In genomic region chr1:151570981-151571837, GRCm38 (mm10) we compare ENCODE assay signal across 8 mouse cellular contexts. TPM values are rescaled to one million over a fixed set of nuclear protein-coding genes. Genes with fewer than 3 reads are reported as not detected.
DNase-seq lines count a peak whose midpoint lies in the region; ATAC-seq and TF ChIP-seq lines count a peak whose summit lies in the region.

Gene Fam129a, plus strand, starts transcription at chr1:151571186.

- TF ChIP-seq CTCF in cerebellum, adult 2 months (IDR thresholded peaks at IDR 0.05; ENCODE audit: borderline replicate concordance, insufficient read depth, low read depth, low read length), result no peak
- TF ChIP-seq CTCF in liver, embryonic 14.5 days (IDR thresholded peaks at IDR 0.05; ENCODE audit: low read depth), result no peak

- no peak for TF ChIP-seq EP300 in liver, embryonic 14.5 days (IDR thresholded peaks at IDR 0.05; ENCODE audit: low read depth)

- H3K27me3 ChIP-seq in cerebellum, adult 2 months (ENCODE audit: control insufficient read depth, insufficient read depth, low read length), result no peaks in the 10 kb centered on the region; the same call in 1 of the 2 replicates
- no peaks in the 10 kb centered on the region; the same call in none of the 2 replicates for H3K27me3 ChIP-seq in intestine, embryonic 16.5 days (replicated peaks; ENCODE audit: control insufficient read depth, insufficient read depth, low read length)
- peaks cover 4% of the 10 kb centered on the region for H3K27me3 ChIP-seq in liver, embryonic 14.5 days (ENCODE audit: control insufficient read depth, insufficient read depth, low read length)
- no peaks in the 10 kb centered on the region for H3K27me3 ChIP-seq in myocyte (ENCODE audit: control insufficient read depth, insufficient read depth, insufficient read length)

- H3K4me2 ChIP-seq in intestine, embryonic 16.5 days (ENCODE audit: low read depth, low read length), result peak within 1 kb of the TSS; percentile 90
- H3K4me2 ChIP-seq in liver, embryonic 14.5 days (ENCODE audit: low read depth), result peak within 1 kb of the TSS; percentile 60
- H3K4me2 ChIP-seq in myocyte (ENCODE audit: low read depth), result peak within 1 kb of the TSS; percentile 21

- no peaks in the 10 kb centered on the region for H3K4me1 ChIP-seq in cerebellum, adult 2 months (ENCODE audit: control insufficient read depth, insufficient read depth, low read length)
- 0 out of 2 replicates have a peak, but pooled peaks cover 8% of the 10 kb centered on the region for H3K4me1 ChIP-seq in intestine, embryonic 16.5 days (ENCODE audit: control insufficient read depth, insufficient read depth, low read length)
- H3K4me1 ChIP-seq in liver, embryonic 14.5 days (replicated peaks; ENCODE audit: control insufficient read depth in 2 of 2, insufficient read depth in 2 of 2, low read length in 1 of 2), result peaks cover 0 to 5% of the 10 kb centered on the region in 2 experiments; a peak in 2 of 4 replicates

- H3K79me2 ChIP-seq in myocyte (ENCODE audit: control insufficient read depth, insufficient read depth), result no peaks in the 10 kb centered on the region

- ATAC-seq in intestine, embryonic 16.5 days, result peak; percentile 93
- ATAC-seq in liver, embryonic 14.5 days (ENCODE audit: insufficient read depth), result peak; percentile 54

- no peaks in the 10 kb centered on the region for H3K9me3 ChIP-seq in intestine, embryonic 16.5 days (ENCODE audit: control insufficient read depth, low read length)
- no peaks in the 10 kb centered on the region for H3K9me3 ChIP-seq in liver, embryonic 14.5 days (ENCODE audit: control insufficient read depth, low read length)

- H3K4me3 ChIP-seq in cerebellum, adult 2 months (replicated peaks; ENCODE audit: insufficient read depth, low read depth, low read length), result peak within 1 kb of the TSS; percentile 25
- peak within 1 kb of the TSS; percentile 61 for H3K4me3 ChIP-seq in intestine, embryonic 16.5 days (ENCODE audit: low read length)
- H3K4me3 ChIP-seq in liver, embryonic 14.5 days (ENCODE audit: insufficient read depth in 1 of 2, low read depth in 2 of 2, low read length in 2 of 2), result peak within 1 kb of the TSS; percentile 42 to 46
- H3K4me3 ChIP-seq in myocyte, result peak within 1 kb of the TSS; percentile 20

- no peak within 1 kb of the TSS for H3K27ac ChIP-seq in cerebellum, adult 2 months (ENCODE audit: insufficient read depth, low read length)
- H3K27ac ChIP-seq in intestine, embryonic 16.5 days (ENCODE audit: low read length), result no peak within 1 kb of the TSS
- no peak within 1 kb of the TSS for H3K27ac ChIP-seq in liver, embryonic 14.5 days

- no peak for TF ChIP-seq POLR2A in cerebellum, adult 2 months (IDR thresholded peaks at IDR 0.05; ENCODE audit: borderline replicate concordance, insufficient read depth, low read length)
- TF ChIP-seq POLR2A in myocyte (IDR thresholded peaks at IDR 0.05; ENCODE audit: insufficient read length, low read depth), result peak; percentile 60

- H3K9ac ChIP-seq in intestine, embryonic 16.5 days (ENCODE audit: low read depth, low read length), result peak within 1 kb of the TSS; percentile 71
- peak within 1 kb of the TSS; percentile 38 for H3K9ac ChIP-seq in liver, embryonic 14.5 days (replicated peaks)

- DNase-seq in cerebellum, adult 2 months, result peak; percentile 7 to 16
- no peak for DNase-seq in cerebellum, adult 9-10 months
- DNase-seq in embryo, embryonic 11 days, result peak; percentile 54
- peak; percentile 98 for DNase-seq in heart, adult 11 months
- no peak for DNase-seq in liver, embryonic 14.5 days (ENCODE audit: low read depth in 3 of 3, low spot score in 3 of 3)
- peak; percentile 29 for DNase-seq in testis, postnatal 14 days (ENCODE audit: low spot score)

- no peak within 1 kb of the TSS for H3ac ChIP-seq in myocyte (ENCODE audit: control insufficient read depth, insufficient read length)

- 5% methylated on average over 46 of the region's 46 CpGs for WGBS in cerebellum, adult 2 months
- 4% methylated on average over 46 of the region's 46 CpGs for WGBS in intestine, embryonic 16.5 days
- 6% methylated on average over 46 of the region's 46 CpGs for WGBS in liver, embryonic 14.5 days (ENCODE audit: insufficient replicate concordance)

- no peaks in the 10 kb centered on the region for H3K36me3 ChIP-seq in intestine, embryonic 16.5 days (ENCODE audit: control insufficient read depth, insufficient read depth, low read length)
- H3K36me3 ChIP-seq in liver, embryonic 14.5 days (replicated peaks; ENCODE audit: control insufficient read depth, insufficient read depth, low read depth), result no peaks in the 10 kb centered on the region
- no peaks in the 10 kb centered on the region for H3K36me3 ChIP-seq in myocyte (ENCODE audit: control insufficient read depth, insufficient read depth)

TF ChIP-seq in myocyte, 11 proteins besides CTCF, POLR2A, EP300 and RAD21:
- TF ChIP-seq USF1 (IDR thresholded peaks at IDR 0.05; ENCODE audit: low read depth) (no peak), CEBPB (IDR thresholded peaks at IDR 0.05; ENCODE audit: insufficient read depth, poor library complexity, severe bottlenecking) (no peak), TCF3 (IDR thresholded peaks at IDR 0.05; ENCODE audit: insufficient read length, low read depth) (no peak), SRF (IDR thresholded peaks at IDR 0.05; ENCODE audit: control insufficient read depth, insufficient read length, low read depth) (no peak), POLR2AphosphoS2 (IDR thresholded peaks at IDR 0.05; ENCODE audit: insufficient read length, low read depth) (peak; percentile 14)
TF ChIP-seq in myocyte: peak in this region for 1.

RNA-seq across cellular contexts. Expression of gene Fam129a, which starts in this region (rescaled TPM):
- 1.3 TPM in 2 replicates for polyA plus RNA-seq in cerebellum, adult 2 months (2012; rRNA removed)
- 10.7 and 11.0 TPM in 2 replicates for polyA plus RNA-seq in intestine, embryonic 16.5 days (2015; fragmentation: Nextera tagmentation; extraction: Ambion mirVana)
- 1.1 and 1.5 TPM in 2 replicates for polyA plus RNA-seq in liver, embryonic 14.5 days (2012; rRNA removed)
- polyA plus RNA-seq in liver, embryonic 14.5 days (2014; fragmentation: Nextera tagmentation; extraction: Ambion mirVana), result 2.3 and 3.4 TPM in 2 replicates
- polyA plus RNA-seq in myocyte (2012; fragmentation: generic; extraction: Trizol), result 2.7 TPM

Comparison
In these comparisons a context has a peak if more than half of its experiments do, and no peak if none do; other contexts are left out.
1. DNase-seq: peak in cerebellum, adult 2 months (2 of 2), embryo, embryonic 11 days (single experiment), heart, adult 11 months (single experiment) and testis, postnatal 14 days (single experiment); none in cerebellum, adult 9-10 months (single experiment) and liver, embryonic 14.5 days (0 of 3).
2. H3K4me2 ChIP-seq: peak in every context shown above with its lines; median percentile 90 in intestine, embryonic 16.5 days; 60 in liver, embryonic 14.5 days; 21 in myocyte.
3. Peak in every context shown above with its lines, with median percentiles within 50 percentile points of each other: H3K4me3 ChIP-seq.